Mouse (Mus musculus) heart, embryonic 16.5 days (tissue): ENCODE data around the gene Sycn. TPM values are rescaled to one million over a fixed set of nuclear protein-coding genes. Genes with fewer than 3 reads are reported as not detected.

ENCODE experiments used
- ATAC-seq: fragments of 200-750 bp; cut with Nextera tagmentation; replicated peaks from 2 replicates; pipeline ENCODE4 v1.8.0; 2017; ENCODE audit warnings: moderate number of reproducible peaks; ENCODE audit not compliant: insufficient read depth, low FRiP score; ENCODE audit errors: extremely low read depth
- H3K27ac ChIP-seq: fragments of 300-500 bp; sonication (generic); 2 replicates; pipeline ENCODE4 v1.5.1; 2014; ENCODE audit warnings: mild to moderate bottlenecking, low read length, control low read depth, moderate library complexity
- H3K27me3 ChIP-seq: fragments of 300-500 bp; sonication (generic); 2 replicates; pipeline ENCODE4 v1.6.1; 2014; ENCODE audit warnings: low read length, mixed read lengths; ENCODE audit not compliant: control insufficient read depth, insufficient read depth
- H3K36me3 ChIP-seq: fragments of 300-500 bp; sonication (generic); 2 replicates; pipeline ENCODE4 v1.6.1; 2014; ENCODE audit not compliant: control insufficient read depth, insufficient read depth
- H3K4me1 ChIP-seq: fragments of 300-500 bp; sonication (generic); 2 replicates; pipeline ENCODE4 v1.6.1; 2014; ENCODE audit warnings: low read length, mixed read lengths; ENCODE audit not compliant: control insufficient read depth, insufficient read depth
- H3K4me2 ChIP-seq: fragments of 300-500 bp; sonication (generic); 2 replicates; pipeline ENCODE4 v1.6.1; 2014; ENCODE audit warnings: low read depth, mild to moderate bottlenecking, control low read depth, low read length
- H3K4me3 ChIP-seq: fragments of 300-500 bp; sonication (generic); 2 replicates; pipeline ENCODE4 v1.5.1; 2014; ENCODE audit warnings: mild to moderate bottlenecking, control low read depth, low read length
- H3K9ac ChIP-seq: fragments of 300-500 bp; sonication (generic); 2 replicates; pipeline ENCODE4 v1.6.1; 2014; ENCODE audit warnings: low read length, control low read depth
- H3K9me3 ChIP-seq: fragments of 300-500 bp; sonication (generic); replicated peaks from 2 replicates; pipeline ENCODE4 v1.6.1; 2016; ENCODE audit warnings: low read length; ENCODE audit not compliant: control insufficient read depth
- WGBS: fragments of 180-500 bp; shearing (Covaris S2); extraction: QIAGEN DNeasy Blood & Tissue Kit; methylation state at CpG from one replicate; pipeline ENCODE4 v1.1.7; 2014; 5-methylcytosine and 5-hydroxymethylcytosine counted together
- microRNA-seq: library from miRNA; unstranded; fragments of <30 nt; microRNA quantifications from one replicate; pipeline ENCODE4, GENCODE M21; 2017
- polyA plus RNA-seq: library from polyadenylated mRNA; unstranded; fragments of >200 nt; fragmentation: Nextera tagmentation; extraction: Ambion mirVana; gene quantifications from 2 replicates; pipeline ENCODE4 v1.2.1, GENCODE M21; 2015

The Sycn gene
- polyA plus RNA-seq, 1 experiment from 2014 or later, result not detected

- Histone ChIP-seq H3K9ac (0 out of 2 replicates have a peak overlapping the region, but pooled peaks have one; percentile 6), H3K4me2 (no peak overlapping the region), H3K9me3 (no peaks in the 10 kb centered on the region), H3K4me1 (peaks cover 46% of the 10 kb centered on the region), H3K4me3 (no peak overlapping the region), H3K27ac (no peak overlapping the region), H3K36me3 (no peaks in the 10 kb centered on the region), H3K27me3 (no peaks in the 10 kb centered on the region)
- 59% methylated on average over 6 of the region's 6 CpGs for WGBS
- ATAC-seq, result no peak
These were observed 44.3 kb downstream of the Sycn start for GRCm38 (mm10) chr7:28585001-28585400.

DNA sequence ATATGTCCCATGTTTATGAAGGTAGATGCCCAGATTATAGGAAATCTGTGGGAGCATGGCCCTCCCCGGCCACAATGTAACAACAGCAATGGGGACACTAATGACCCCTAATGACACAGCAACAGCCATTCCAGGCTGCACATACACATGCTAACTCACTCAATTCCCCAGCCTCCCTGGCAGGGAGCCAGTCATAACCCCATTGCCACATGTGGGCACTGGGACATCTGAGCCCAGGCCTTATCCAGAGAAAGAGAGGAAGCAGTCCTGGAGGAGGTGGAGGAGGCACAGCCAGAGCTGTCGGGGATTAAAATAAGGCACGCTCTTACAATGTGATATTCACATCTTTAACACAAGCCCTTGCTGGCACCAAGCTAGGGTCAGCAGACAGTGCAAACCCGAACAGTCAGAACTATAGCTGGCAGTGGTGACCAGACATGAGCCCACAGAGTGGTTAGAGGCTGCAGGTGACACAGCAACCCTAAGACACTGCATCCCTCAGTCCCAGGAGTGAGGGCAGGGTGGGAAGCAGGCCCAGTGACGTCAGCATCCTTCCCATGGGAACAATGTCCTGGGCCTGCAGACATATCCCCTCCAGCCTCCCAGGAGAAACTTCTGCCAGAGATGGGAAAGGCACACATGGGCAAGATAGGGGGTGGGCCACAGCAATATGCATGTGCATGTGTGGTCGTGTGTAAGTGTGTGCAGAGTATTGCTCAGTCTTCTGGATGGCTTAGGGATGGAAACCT lies 46.2 kb downstream of the Sycn start:
- peak; percentile 1; the same call in 1 of the 2 replicates for ATAC-seq
- Histone ChIP-seq H3K4me1 (peaks cover 45% of the 10 kb centered on the region), H3K36me3 (no peaks in the 10 kb centered on the region), H3K4me3 (no peak overlapping the region), H3K27ac (peak overlapping the region; percentile 6), H3K27me3 (no peaks in the 10 kb centered on the region), H3K4me2 (no peak overlapping the region), H3K9ac (0 out of 2 replicates have a peak overlapping the region, but pooled peaks have one; percentile 13), H3K9me3 (no peaks in the 10 kb centered on the region)
- WGBS, result 41% methylated on average over 6 of the region's 6 CpGs

- peak; percentile 56; the same call in 1 of the 2 replicates for ATAC-seq
These were observed 47.0 kb downstream of the Sycn start for GRCm38 (mm10) chr7:28587644-28588043.

More at GRCm38 (mm10) chr7:28587644-28588043, 47.0 kb downstream of the Sycn start:
- Histone ChIP-seq H3K4me3 (no peak overlapping the region), H3K27ac (peak overlapping the region; percentile 6), H3K4me1 (peaks cover 53% of the 10 kb centered on the region), H3K9me3 (no peaks in the 10 kb centered on the region), H3K36me3 (no peaks in the 10 kb centered on the region), H3K27me3 (no peaks in the 10 kb centered on the region), H3K9ac (peak overlapping the region; percentile 27), H3K4me2 (no peak overlapping the region)

Small RNA genes lying within 50 kb of the gene (microRNA-seq; reads per million reads assigned to microRNA genes)
- not detected for gene Mir7049

Other genes starting within 250 kb of the Sycn start
- gene Selenov, start 249.7 kb upstream of the Sycn start, polyA plus RNA-seq, result not detected in 2 replicates
- 0.16 and 0.17 TPM in 2 replicates for gene Dll3, start 238.6 kb upstream of the Sycn start, polyA plus RNA-seq
- gene Timm50, start 228.8 kb upstream of the Sycn start, polyA plus RNA-seq, result 130 and 132 TPM in 2 replicates
- 62.8 and 66.2 TPM in 2 replicates for gene Supt5, start 202.1 kb upstream of the Sycn start, polyA plus RNA-seq
- gene Rps16, start 190.2 kb upstream of the Sycn start, polyA plus RNA-seq, result 506 and 555 TPM in 2 replicates
- gene Plekhg2, start 168.3 kb upstream of the Sycn start, polyA plus RNA-seq, result 35.8 and 41.8 TPM in 2 replicates
- gene Zfp36, start 160.6 kb upstream of the Sycn start, polyA plus RNA-seq, result 15.4 and 18.5 TPM in 2 replicates
- 41.3 and 50.1 TPM in 2 replicates for gene Med29, start 148.2 kb upstream of the Sycn start, polyA plus RNA-seq
- gene Paf1, start 147.9 kb upstream of the Sycn start, polyA plus RNA-seq, result 78.9 and 79.9 TPM in 2 replicates
- 17.9 and 32.7 TPM in 2 replicates for gene Gmfg, start 103.4 kb upstream of the Sycn start, polyA plus RNA-seq
- 0.72 and 0.80 TPM in 2 replicates for gene Lrfn1, start 88.9 kb upstream of the Sycn start, polyA plus RNA-seq
- not detected in 2 replicates for gene Ifnl2, start 30.4 kb upstream of the Sycn start, polyA plus RNA-seq
- gene Ifnl3, start 18.0 kb upstream of the Sycn start, polyA plus RNA-seq, result not detected in 2 replicates
- not detected in 2 replicates for gene Nccrp1, start 6.4 kb downstream of the Sycn start, polyA plus RNA-seq
- 16.0 and 20.6 TPM in 2 replicates for gene Samd4b, start 57.3 kb downstream of the Sycn start, polyA plus RNA-seq
- gene Pak4, start 57.3 kb downstream of the Sycn start, polyA plus RNA-seq, result 25.1 and 30.0 TPM in 2 replicates
- not detected in 2 replicates for gene Acp7, start 90.4 kb downstream of the Sycn start, polyA plus RNA-seq
- gene Fbxo27, start 152.0 kb downstream of the Sycn start, polyA plus RNA-seq, result 3.6 TPM in 2 replicates
- gene Fbxo17, start 175.9 kb downstream of the Sycn start, polyA plus RNA-seq, result 6.7 and 7.5 TPM in 2 replicates
- gene Mrps12, start 200.9 kb downstream of the Sycn start, polyA plus RNA-seq, result 122 TPM in 2 replicates
- 20.8 and 21.4 TPM in 2 replicates for gene Sars2, start 201.1 kb downstream of the Sycn start, polyA plus RNA-seq
- gene Ccer2, start 215.3 kb downstream of the Sycn start, polyA plus RNA-seq, result not detected in 2 replicates
- gene Sirt2, start 225.8 kb downstream of the Sycn start, polyA plus RNA-seq, result 60.4 and 65.1 TPM in 2 replicates
- 34.7 and 41.0 TPM in 2 replicates for gene Nfkbib, start 226.6 kb downstream of the Sycn start, polyA plus RNA-seq
- 5.8 and 11.1 TPM in 2 replicates for gene Rinl, start 248.1 kb downstream of the Sycn start, polyA plus RNA-seq